Mouse (Mus musculus) CH12.LX (cell line): Measurements from ENCODE around the gene Psenen. TPM values are rescaled to one million over a fixed set of nuclear protein-coding genes. Genes with fewer than 3 reads are reported as not detected.

Experiments used
- DNase-seq: peaks from one replicate; pipeline ENCODE4 v3.0.0-alpha.2; 2013; ENCODE audit errors: extremely low read depth
- H3K27ac ChIP-seq: 2 replicates; pipeline ENCODE4 v1.5.1; 2012; ENCODE audit warnings: low read depth, mild to moderate bottlenecking, control low read depth, moderate library complexity; ENCODE audit not compliant: insufficient read depth
- H3K27me3 ChIP-seq: replicated peaks from 2 replicates; pipeline ENCODE3; 2012; ENCODE audit warnings: inconsistent platforms
- H3K36me3 ChIP-seq, 2 experiments: replicated peaks in 1 of 2; 2 replicates each; pipeline versions ENCODE3 to v1.6.1; 2012; ENCODE audit warnings: inconsistent platforms in 1 of 2, low read length in 1 of 2, mild to moderate bottlenecking in 1 of 2, mixed read lengths in 1 of 2, moderate library complexity in 1 of 2; ENCODE audit not compliant: control insufficient read depth in 1 of 2, insufficient read depth in 1 of 2
- H3K4me1 ChIP-seq, 2 experiments: 2 replicates each; pipeline ENCODE4 v1.6.1; 2012; ENCODE audit warnings: inconsistent platforms in 1 of 2, moderate library complexity in 1 of 2; ENCODE audit not compliant: insufficient read depth in 2 of 2, control insufficient read depth in 1 of 2
- H3K4me2 ChIP-seq: 2 replicates; pipeline ENCODE4 v1.6.1; 2012; ENCODE audit warnings: low read depth, mild to moderate bottlenecking, control low read depth; ENCODE audit not compliant: poor library complexity, insufficient read depth, severe bottlenecking
- H3K4me3 ChIP-seq, 3 experiments: fragments of 150-350 bp in 1 of 3; sonication (generic) in 1 of 3; replicated peaks in 1 of 3; 2 replicates each; pipeline versions ENCODE3 to v1.5.1; 2011 to 2012; ENCODE audit warnings: low read depth in 2 of 3, low read length in 2 of 3, mild to moderate bottlenecking in 2 of 3, moderate library complexity in 2 of 3, control low read depth in 1 of 3, improper control_type of control experiment in 1 of 3, inconsistent platforms in 1 of 3, mixed read lengths in 1 of 3; ENCODE audit not compliant: poor library complexity in 1 of 3
- H3K79me2 ChIP-seq: replicated peaks from 2 replicates; pipeline ENCODE4 v1.6.1; 2012; ENCODE audit warnings: mild to moderate bottlenecking, moderate library complexity; ENCODE audit not compliant: control insufficient read depth, poor library complexity, insufficient read depth, severe bottlenecking; ENCODE audit errors: extremely low read depth
- H3K9ac ChIP-seq: 2 replicates; pipeline ENCODE4 v1.6.1; 2012; ENCODE audit warnings: low read depth, mild to moderate bottlenecking, control low read depth, moderate library complexity; ENCODE audit not compliant: insufficient read depth
- H3K9me3 ChIP-seq: replicated peaks from 2 replicates; pipeline ENCODE3; 2012; ENCODE audit warnings: low read length, inconsistent platforms, mixed read lengths
- BHLHE40 ChIP-seq: IDR thresholded peaks from 2 replicates; pipeline ENCODE4 v1.6.1; 2011; ENCODE audit warnings: mild to moderate bottlenecking, low read depth, low read length, improper control_type of control experiment
- CHD1 ChIP-seq: IDR thresholded peaks from 2 replicates; pipeline ENCODE4 v1.6.1; 2012; ENCODE audit warnings: low read depth, low read length, improper control_type of control experiment, inconsistent platforms
- CTCF ChIP-seq, 2 experiments: IDR thresholded peaks in 1 of 2; conservative IDR thresholded peaks in 1 of 2; 2 replicates each; pipeline ENCODE4 v1.5.1; 2011 to 2012; ENCODE audit warnings: low read depth in 2 of 2, low read length in 2 of 2, improper control_type of control experiment in 1 of 2, inconsistent platforms in 1 of 2, mild to moderate bottlenecking in 1 of 2, moderate library complexity in 1 of 2
- E2F4 ChIP-seq: IDR thresholded peaks from 2 replicates; pipeline ENCODE4 v1.6.1; 2011; ENCODE audit warnings: low read depth, low read length, improper control_type of control experiment; ENCODE audit not compliant: insufficient replicate concordance
- ETS1 ChIP-seq: conservative IDR thresholded peaks from 2 replicates; pipeline ENCODE4 v1.6.1; 2012; ENCODE audit warnings: low read depth, mild to moderate bottlenecking, inconsistent platforms, low read length, improper control_type of control experiment, moderate library complexity
- HCFC1 ChIP-seq: IDR thresholded peaks from 2 replicates; pipeline ENCODE4 v1.6.1; 2012; ENCODE audit warnings: low read depth, mild to moderate bottlenecking, inconsistent platforms, low read length, improper control_type of control experiment
- IRF4 ChIP-seq: IDR thresholded peaks from 2 replicates; pipeline ENCODE4 v1.6.1; 2014; ENCODE audit warnings: low read depth, mild to moderate bottlenecking, inconsistent platforms, low read length, improper control_type of control experiment
- JUN ChIP-seq: IDR thresholded peaks from 2 replicates; pipeline ENCODE4 v1.6.1; 2011; ENCODE audit warnings: low read depth, mild to moderate bottlenecking, low read length, improper control_type of control experiment, moderate library complexity; ENCODE audit not compliant: insufficient read depth
- MAX ChIP-seq: IDR thresholded peaks from 2 replicates; pipeline ENCODE4 v1.6.1; 2011; ENCODE audit warnings: low read length, improper control_type of control experiment
- MXI1 ChIP-seq: IDR thresholded peaks from 2 replicates; pipeline ENCODE4 v1.6.1; 2011; ENCODE audit warnings: mild to moderate bottlenecking, low read depth, low read length, improper control_type of control experiment
- MYC ChIP-seq: IDR thresholded peaks from 2 replicates; pipeline ENCODE4 v1.6.1; 2011; ENCODE audit warnings: low read depth, mild to moderate bottlenecking, improper control_type of control experiment, low read length
- NELFE ChIP-seq: IDR thresholded peaks from 2 replicates; pipeline ENCODE4 v1.6.1; 2011; ENCODE audit warnings: low read depth, low read length, improper control_type of control experiment
- NRF1 ChIP-seq: IDR thresholded peaks from 2 replicates; pipeline ENCODE4 v1.6.1; 2014; ENCODE audit warnings: low read depth, mild to moderate bottlenecking, inconsistent platforms, low read length, improper control_type of control experiment, moderate library complexity
- POLR2A ChIP-seq: IDR thresholded peaks from 2 replicates; pipeline ENCODE4 v1.6.1; 2011; ENCODE audit warnings: low read depth, mild to moderate bottlenecking, improper control_type of control experiment, low read length
- SIN3A ChIP-seq: IDR thresholded peaks from 2 replicates; pipeline ENCODE4 v1.6.1; 2012; ENCODE audit warnings: low read length, improper control_type of control experiment, inconsistent platforms
- TBP ChIP-seq: conservative IDR thresholded peaks from 2 replicates; pipeline ENCODE4 v1.6.1; 2011; ENCODE audit warnings: low read depth, low read length, improper control_type of control experiment
- USF2 ChIP-seq: conservative IDR thresholded peaks from 2 replicates; pipeline ENCODE4 v1.6.1; 2011; ENCODE audit warnings: low read depth, low read length, improper control_type of control experiment
- ZNF384 ChIP-seq: IDR thresholded peaks from 2 replicates; pipeline ENCODE4 v1.6.1; 2012; ENCODE audit warnings: low read depth, low read length, improper control_type of control experiment, inconsistent platforms
- dilution Hi-C: fragments of 300-500 bp; cut with MboI; formaldehyde crosslinking; loops from 2 replicates; pipeline ENCODE4 v1.14.3; 2020; ENCODE audit warnings: low sequenced_read_pairs; ENCODE audit not compliant: extremely low pct_unique_long_range_greater_than_20kb, extremely low pct_ligation_motif_present
- in situ Hi-C: fragments of 300-500 bp; cut with MboI; formaldehyde crosslinking; loops from 3 replicates; pipeline ENCODE4 v1.14.3; 2019; ENCODE audit warnings: low sequenced_read_pairs, low pct_ligation_motif_present, low pct_unique_long_range_greater_than_20kb, mixed read lengths
- polyA plus RNA-seq: library from polyadenylated mRNA; unstranded; fragments of >175 nt; gene quantifications from 2 replicates; pipeline ENCODE4 v1.2.1, GENCODE M21; 2012; ENCODE audit warnings: low read depth; ENCODE audit not compliant: insufficient read length
- total RNA-seq, 2 experiments: library from RNA; depleted of rRNA; stranded (reverse); fragments of 300-350 nt in 1 of 2; fragments of >200 nt in 1 of 2; gene quantifications; 2 replicates each; pipeline ENCODE4 v1.2.3; 2012 to 2014

The Psenen gene
- total and polyA plus RNA-seq, 3 experiments, result 55.2 to 121 (median 92.7) TPM

DNA sequence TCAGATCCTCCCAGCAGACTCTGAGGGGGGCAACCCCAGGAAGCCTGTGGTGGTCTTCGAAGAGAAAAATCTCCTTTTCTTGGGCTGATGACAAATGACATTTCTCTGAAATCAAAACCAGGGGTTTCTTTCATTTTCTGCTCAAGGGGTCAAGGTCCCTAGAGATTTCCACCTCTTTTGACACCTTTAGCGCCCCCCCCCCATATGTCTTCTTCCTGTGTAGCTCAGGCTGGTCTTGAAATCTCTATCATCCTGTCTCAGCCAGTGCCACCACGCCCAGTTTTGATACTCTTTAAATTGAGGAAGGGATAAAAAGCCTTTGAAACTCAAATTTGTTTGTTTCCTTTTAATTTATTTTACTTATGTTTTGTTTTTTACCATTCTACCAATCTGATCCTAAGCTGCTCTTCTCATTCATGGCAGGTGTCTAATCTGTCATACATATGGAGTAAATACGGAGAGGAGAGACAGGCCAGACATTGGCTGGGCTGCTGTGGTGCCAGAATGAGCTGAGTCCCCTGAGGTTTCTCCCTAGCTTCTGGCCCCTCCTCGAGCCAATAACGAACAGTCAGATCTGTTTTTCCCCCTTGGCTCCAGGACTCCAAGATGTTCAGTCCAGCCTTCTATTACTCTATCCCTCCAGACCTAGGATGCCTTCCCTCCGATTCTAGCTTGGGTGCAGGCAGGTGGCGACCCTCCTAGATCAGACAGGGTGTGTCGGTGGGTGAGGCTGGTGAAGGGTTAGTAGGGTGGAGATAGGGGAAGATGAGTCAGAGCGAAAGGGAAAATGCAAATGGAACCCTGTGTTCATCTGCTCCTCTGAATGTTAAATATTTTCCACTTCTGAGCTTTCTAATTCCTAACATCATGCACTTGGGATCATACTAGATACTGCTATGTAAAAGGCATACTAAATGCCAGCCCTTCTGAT, 30.4 kb upstream of the Psenen start (continued):
- TF ChIP-seq MYC (peak; percentile 77), HCFC1 (no peak)

DNA sequence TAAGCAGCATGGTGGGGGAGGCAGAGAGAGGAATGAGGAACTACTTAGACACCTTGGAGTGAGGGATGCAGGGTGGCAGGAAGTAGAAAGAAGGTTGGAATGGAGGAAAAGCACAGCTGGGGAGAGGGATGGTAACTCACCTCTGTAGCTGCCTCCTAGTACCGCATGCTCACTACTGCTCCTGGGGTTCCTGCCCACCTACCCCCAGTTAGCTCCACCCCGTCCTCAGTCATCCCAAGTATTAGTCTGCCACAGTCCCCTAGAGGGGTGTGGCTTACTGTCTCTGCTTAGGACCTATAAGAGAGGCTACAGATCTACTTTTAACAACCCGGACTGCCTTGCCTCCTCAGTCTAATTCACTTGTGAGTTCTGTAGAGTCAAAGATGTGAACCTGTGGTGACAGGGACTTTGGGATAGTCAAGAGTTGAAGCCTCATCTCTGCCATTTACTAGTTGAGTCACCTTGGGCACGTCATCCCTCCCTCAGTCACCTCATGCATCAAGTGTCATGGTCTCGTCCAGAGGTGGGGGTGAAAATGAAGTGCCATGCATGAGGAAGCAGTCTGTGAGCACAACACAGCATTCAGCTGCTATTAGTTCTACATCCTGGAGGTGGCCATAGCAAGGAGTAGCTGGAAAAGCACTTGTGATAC, 29.5 kb upstream of the Psenen start:
- H3K9me3 ChIP-seq, result no peaks in the 10 kb centered on the region
- H3K27me3 ChIP-seq, result no peaks in the 10 kb centered on the region
- H3K27ac ChIP-seq, result peak overlapping the region; percentile 100
- peaks cover 16 to 46% of the 10 kb centered on the region in 2 experiments for H3K4me1 ChIP-seq
- peak overlapping the region; percentile 74 for H3K9ac ChIP-seq
- peak; percentile 94 for DNase-seq
- dilution Hi-C loops, result no loop called here
- in situ Hi-C loops, result no loop called here
- peaks cover 39% of the 10 kb centered on the region for H3K79me2 ChIP-seq
- peaks cover 0 to 14% of the 10 kb centered on the region in 2 experiments for H3K36me3 ChIP-seq
- H3K4me2 ChIP-seq, result peak overlapping the region; percentile 93
- H3K4me3 ChIP-seq, result peak overlapping the region; percentile 84 to 93 (median 89)
- TF ChIP-seq SIN3A (peak; percentile 36), IRF4 (peak; percentile 26; the same call in 1 of the 2 replicates), MXI1 (no peak; the same call in 1 of the 2 replicates), MYC (peak; percentile 64), NRF1 (peak; percentile 63), CTCF (conservative IDR thresholded peaks at IDR 0.05 in 1 of 2, IDR thresholded peaks at IDR 0.05 in 1 of 2; ENCODE audit: low read depth in 2 of 2, low read length in 2 of 2) (peak in 1 of 2 experiments; percentile 4; a peak in 1 of 4 replicates), ETS1 (peak; percentile 67), BHLHE40 (0 out of 2 replicates have a peak, but pooled peaks have one; percentile 26), ZNF384 (no peak), USF2 (no peak), POLR2A (peak; percentile 85), MAX (peak; percentile 64; the same call in 1 of the 2 replicates), NELFE (peak; percentile 66), CHD1 (no peak), TBP (peak; percentile 78), E2F4 (no peak), JUN (peak; percentile 46; the same call in 1 of the 2 replicates)
